Mouse (Mus musculus) liver, embryonic 18 days (tissue): ENCODE data around the gene Camkk2. TPM values are rescaled to one million over a fixed set of nuclear protein-coding genes. Genes with fewer than 3 reads are reported as not detected.

Source experiments
- polyA plus RNA-seq: library from polyadenylated mRNA; depleted of rRNA; stranded (reverse); fragments of >200 nt; gene quantifications from 2 replicates; pipeline ENCODE4 v1.2.3, GENCODE M21; 2012; rRNA removed

Camkk2 gene
- polyA plus RNA-seq, result 5.9 and 7.3 TPM in 2 replicates

GRCm38 (mm10) chr5:122779277-122779834 is at the start of gene Camkk2:
Gene Camkk2, minus strand, starts transcription at chr5:122779409.

DNA sequence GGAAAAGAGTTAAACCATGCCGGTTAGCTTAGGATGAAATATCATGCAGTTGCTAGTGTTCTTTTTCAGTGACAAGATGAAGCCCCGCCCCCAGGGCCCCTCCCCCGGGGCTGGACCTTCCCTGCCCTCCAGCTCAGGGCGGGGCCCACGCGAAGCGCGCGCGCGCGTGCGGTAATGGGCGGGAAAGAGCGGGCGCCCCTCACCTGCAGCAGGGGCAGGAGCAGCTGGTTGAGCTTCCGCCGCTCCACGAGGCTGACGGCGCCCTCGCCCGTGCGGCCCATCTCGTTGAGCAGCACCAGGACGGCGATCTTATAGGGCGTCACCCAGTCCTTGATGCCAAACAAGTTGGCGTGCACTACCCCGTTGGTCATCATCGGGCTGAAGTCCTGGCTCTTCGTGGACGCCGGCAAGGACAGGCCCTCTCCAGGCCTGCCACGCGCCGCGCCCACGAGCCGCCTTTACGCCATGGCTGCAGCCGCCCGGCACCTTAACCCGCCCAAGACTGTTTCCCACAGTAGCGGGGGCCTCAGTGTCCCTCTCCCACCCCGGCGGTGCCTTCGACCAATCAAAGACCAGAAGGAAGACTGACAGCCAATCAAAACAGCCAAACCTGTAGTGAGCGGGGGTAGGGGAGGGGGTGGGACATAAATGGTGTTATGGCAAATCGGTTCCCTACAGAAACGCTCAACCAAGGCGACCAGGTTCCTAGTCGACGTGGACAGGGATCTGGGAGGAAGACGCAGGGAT is 41.7 kb upstream of the Camkk2 start, which contains the start of gene Anapc5:
Gene Anapc5, minus strand, starts transcription at position 563 of the 747 bp plus-strand sequence.

DNA sequence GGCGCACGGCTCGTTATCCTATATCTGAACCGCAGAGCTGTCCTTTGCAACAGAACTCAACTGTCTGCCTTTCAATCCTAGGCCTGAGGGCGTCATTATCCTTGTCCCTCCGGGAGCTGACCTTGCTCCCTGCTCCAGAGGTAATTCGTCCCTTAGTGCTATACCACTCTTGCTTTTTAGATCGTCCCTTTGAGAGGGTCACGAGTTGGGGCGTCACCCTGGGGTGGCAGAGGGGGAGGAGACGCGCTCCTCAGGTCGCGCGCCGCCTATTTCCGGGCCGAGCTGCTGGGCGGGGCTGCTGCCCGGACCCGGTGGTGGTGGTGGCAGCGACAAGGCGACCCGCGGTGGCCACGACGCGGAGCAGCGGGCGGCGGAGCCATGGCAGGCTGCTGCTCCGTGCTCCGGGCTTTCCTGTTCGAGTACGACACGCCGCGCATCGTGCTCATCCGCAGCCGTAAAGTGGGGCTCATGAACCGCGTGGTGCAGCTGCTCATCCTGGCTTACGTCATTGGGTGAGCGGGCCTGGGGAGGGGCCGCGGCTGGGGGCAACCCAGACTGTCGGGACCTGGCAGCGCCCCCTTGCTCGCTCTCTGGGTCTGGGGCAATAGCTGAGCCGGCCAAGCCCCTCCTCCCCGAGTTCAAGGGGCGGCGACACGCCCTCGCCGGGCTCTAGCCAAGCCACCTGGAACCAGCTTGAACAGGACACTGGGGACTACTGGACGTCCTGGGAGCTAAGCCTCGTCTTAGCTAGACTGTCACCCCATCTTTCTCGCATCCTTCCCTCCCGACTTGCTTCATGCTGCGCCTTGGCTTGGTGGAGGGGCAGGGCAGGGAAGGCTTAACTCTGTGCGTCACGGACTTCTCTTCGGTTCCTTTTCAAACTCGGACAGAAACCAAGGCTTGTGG is 71.7 kb downstream of the Camkk2 start, which contains the start of gene P2rx4:
Gene P2rx4, plus strand, starts transcription at position 269 of the 906 bp plus-strand sequence.

Other genes with a start within 250 kb of the Camkk2 start
- gene Ift81, start 164.9 kb downstream of the Camkk2 start, polyA plus RNA-seq, result 1.7 TPM in 2 replicates
- 2.0 and 2.3 TPM in 2 replicates for gene P2rx7, start 135.5 kb downstream of the Camkk2 start, polyA plus RNA-seq
- 19.4 and 20.2 TPM in 2 replicates for gene P2rx4, start 71.9 kb downstream of the Camkk2 start, polyA plus RNA-seq
- 113 and 117 TPM in 2 replicates for gene Anapc5, start 41.9 kb upstream of the Camkk2 start, polyA plus RNA-seq
- 7.6 and 7.8 TPM in 2 replicates for gene Rnf34, start 70.6 kb upstream of the Camkk2 start, polyA plus RNA-seq
- 6.8 and 8.8 TPM in 2 replicates for gene Kdm2b, start 210.4 kb upstream of the Camkk2 start, polyA plus RNA-seq
- gene Orai1, start 235.7 kb upstream of the Camkk2 start, polyA plus RNA-seq, result 12.0 and 13.9 TPM in 2 replicates